Mouse (Mus musculus) heart, embryonic 13.5 days (tissue): ENCODE results near the gene Dclk2. TPM values are rescaled to one million over a fixed set of nuclear protein-coding genes. Genes with fewer than 3 reads are reported as not detected.

ENCODE experiments used
- ATAC-seq: fragments of 200-750 bp; cut with Nextera tagmentation; 2 replicates; pipeline ENCODE4 v1.8.0; 2017; ENCODE audit warnings: moderate TSS enrichment; ENCODE audit not compliant: insufficient number of reproducible peaks, low FRiP score, low TSS enrichment; ENCODE audit errors: extremely low read depth
- H3K27ac ChIP-seq: fragments of 300-500 bp; sonication (generic); replicated peaks from 2 replicates; pipeline ENCODE4 v1.5.1; 2015; ENCODE audit warnings: moderate library complexity, mild to moderate bottlenecking, inconsistent platforms
- H3K27me3 ChIP-seq: fragments of 300-500 bp; sonication (generic); replicated peaks from 2 replicates; pipeline ENCODE4 v1.6.1; 2015; ENCODE audit warnings: mild to moderate bottlenecking, inconsistent platforms
- H3K36me3 ChIP-seq: fragments of 300-500 bp; sonication (generic); 2 replicates; pipeline ENCODE4 v1.6.1; 2015; ENCODE audit warnings: mild to moderate bottlenecking, inconsistent platforms
- H3K4me1 ChIP-seq: fragments of 300-500 bp; sonication (generic); 2 replicates; pipeline ENCODE4 v1.6.1; 2015; ENCODE audit warnings: inconsistent platforms
- H3K4me2 ChIP-seq: fragments of 300-500 bp; sonication (generic); 2 replicates; pipeline ENCODE4 v1.6.1; 2015; ENCODE audit warnings: inconsistent platforms, mild to moderate bottlenecking, moderate library complexity
- H3K4me3 ChIP-seq: fragments of 300-500 bp; sonication (generic); 2 replicates; pipeline ENCODE4 v1.5.1; 2015; ENCODE audit warnings: moderate library complexity, mild to moderate bottlenecking, inconsistent platforms
- H3K9ac ChIP-seq: fragments of 300-500 bp; sonication (generic); 2 replicates; pipeline ENCODE4 v1.6.1; 2015; ENCODE audit warnings: inconsistent platforms, mild to moderate bottlenecking, moderate library complexity
- H3K9me3 ChIP-seq: fragments of 300-500 bp; sonication (generic); 2 replicates; pipeline ENCODE4 v1.6.1; 2016; ENCODE audit warnings: inconsistent platforms
- WGBS: fragments of 180-500 bp; shearing (Covaris S2); methylation state at CpG from one replicate; pipeline ENCODE4 v1.1.7; 2015; ENCODE audit warnings: mixed read lengths; 5-methylcytosine and 5-hydroxymethylcytosine counted together
- polyA plus RNA-seq: library from polyadenylated mRNA; unstranded; fragments of >200 nt; fragmentation: Nextera tagmentation; extraction: Ambion mirVana; gene quantifications from 2 replicates; pipeline ENCODE4 v1.2.1, GENCODE M21; 2015

Gene Dclk2
- polyA plus RNA-seq, 1 experiment from 2014 or later: 3.6 TPM

DNA sequence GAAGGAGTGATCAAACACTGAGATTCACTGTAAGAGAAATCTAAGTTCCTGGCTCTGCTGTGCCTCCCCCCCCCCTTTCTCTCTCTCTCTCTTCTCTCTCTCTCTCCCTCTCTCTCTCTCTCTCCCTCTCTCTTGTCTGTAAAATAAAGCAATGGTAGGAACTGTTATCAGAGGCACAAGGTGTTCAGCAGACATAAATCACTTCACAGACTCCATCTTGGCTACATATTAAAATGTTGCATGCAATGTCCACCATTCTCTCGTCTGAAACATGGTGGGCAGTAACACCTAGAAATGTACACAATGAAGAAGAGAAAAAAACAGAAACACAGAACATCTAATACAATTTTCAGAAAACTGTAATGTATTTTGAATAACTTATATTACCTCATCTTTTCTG is 161.3 kb downstream of the Dclk2 start:
- Histone ChIP-seq H3K4me2 (no peak overlapping the region), H3K36me3 (no peaks in the 10 kb centered on the region), H3K27me3 (no peaks in the 10 kb centered on the region), H3K27ac (no peak overlapping the region), H3K9me3 (no peaks in the 10 kb centered on the region), H3K4me1 (0 out of 2 replicates have a peak, but pooled peaks cover 3% of the 10 kb centered on the region), H3K4me3 (no peak overlapping the region), H3K9ac (no peak overlapping the region)
- ATAC-seq: no peak
- 63% methylated on average over 1 of the region's 1 CpGs for WGBS

- peak overlapping the region; percentile 29 for H3K4me2 ChIP-seq
- H3K27ac ChIP-seq: no peak overlapping the region
- no peaks in the 10 kb centered on the region for H3K9me3 ChIP-seq
- no peaks in the 10 kb centered on the region for H3K27me3 ChIP-seq
- no peak overlapping the region for H3K9ac ChIP-seq
- 0 out of 2 replicates have a peak, but pooled peaks cover 3% of the 10 kb centered on the region for H3K4me1 ChIP-seq
- no peak overlapping the region for H3K4me3 ChIP-seq
- ATAC-seq: no peak
- 57% methylated on average over 6 of the region's 6 CpGs for WGBS
- H3K36me3 ChIP-seq: no peaks in the 10 kb centered on the region
Measured at GRCm38 (mm10) chr3:86758727-86759126, 161.9 kb downstream of the Dclk2 start.

DNA sequence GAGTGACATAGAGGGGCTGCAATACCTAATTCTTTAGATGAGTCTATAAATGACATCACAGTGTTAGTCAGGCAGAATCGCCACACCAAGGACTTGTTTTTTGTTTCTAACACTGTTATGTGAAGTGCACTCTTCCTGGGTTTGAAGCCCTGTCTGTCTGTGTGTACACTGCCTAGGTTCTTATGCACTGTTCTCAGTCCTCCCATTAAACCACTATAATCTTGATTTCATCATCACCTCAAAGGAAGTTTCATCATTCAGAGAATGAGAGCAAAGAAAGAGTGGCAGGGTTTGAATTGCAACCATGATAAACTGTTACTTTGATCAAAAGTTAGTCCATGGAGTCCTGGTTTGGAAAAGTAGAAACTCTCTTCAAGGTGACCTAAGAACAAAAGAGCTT is 164.1 kb downstream of the Dclk2 start:
- Histone ChIP-seq H3K9ac (no peak overlapping the region), H3K27ac (no peak overlapping the region), H3K36me3 (no peaks in the 10 kb centered on the region), H3K4me1 (0 out of 2 replicates have a peak, but pooled peaks cover 3% of the 10 kb centered on the region), H3K9me3 (no peaks in the 10 kb centered on the region), H3K27me3 (no peaks in the 10 kb centered on the region), H3K4me3 (no peak overlapping the region), H3K4me2 (no peak overlapping the region)
- no peak for ATAC-seq
- 82% methylated on average over 1 of the region's 1 CpGs for WGBS

DNA sequence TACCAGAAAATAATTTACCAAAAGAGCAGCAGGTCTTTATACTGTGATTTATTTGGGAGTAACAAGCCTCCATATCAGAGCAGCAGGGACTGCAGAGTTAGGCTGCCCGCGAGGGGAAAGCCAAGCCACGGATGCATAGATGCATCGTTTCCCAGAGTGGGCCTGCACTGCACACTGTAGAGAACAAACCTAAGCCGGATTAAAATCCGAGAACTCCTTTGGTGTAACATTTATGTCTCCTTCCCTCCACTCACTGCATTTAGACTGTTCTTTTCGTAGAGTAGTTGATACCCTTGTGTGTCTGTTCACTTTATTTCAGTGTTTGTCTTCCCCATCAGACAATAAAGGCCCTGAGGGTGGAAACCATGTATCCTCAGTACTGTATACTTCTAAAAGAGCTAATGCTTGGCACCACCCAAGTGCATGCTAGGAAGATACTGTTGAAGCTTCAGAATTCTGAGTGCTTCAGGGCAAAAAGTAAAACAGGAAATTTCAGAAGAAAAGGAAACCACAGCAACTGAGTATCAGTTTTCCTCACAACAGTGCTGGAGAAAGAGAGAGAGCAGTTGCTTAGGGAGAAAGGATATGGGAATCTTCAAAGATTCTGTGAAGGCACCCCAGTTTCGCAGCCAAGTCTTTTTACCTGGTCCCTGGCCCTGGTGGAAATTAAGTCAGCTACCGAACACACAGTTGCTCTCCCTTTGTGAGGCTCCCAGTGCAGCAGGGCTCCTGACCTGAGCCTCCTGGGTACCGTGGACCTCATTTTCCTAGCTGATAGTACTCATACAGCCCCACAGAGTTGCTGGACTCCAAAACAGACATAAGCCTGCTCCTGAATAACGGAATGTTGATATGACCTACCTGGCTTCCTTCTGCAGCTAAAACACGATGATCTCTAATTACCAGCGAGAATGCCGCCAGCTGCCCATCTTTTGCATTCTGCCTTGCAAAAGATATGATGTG is 165.8 kb downstream of the Dclk2 start:
- Histone ChIP-seq H3K4me1 (no peaks in the 10 kb centered on the region), H3K9me3 (no peaks in the 10 kb centered on the region), H3K27ac (no peak overlapping the region), H3K27me3 (no peaks in the 10 kb centered on the region), H3K9ac (no peak overlapping the region), H3K36me3 (no peaks in the 10 kb centered on the region), H3K4me3 (no peak overlapping the region), H3K4me2 (no peak overlapping the region)
- ATAC-seq: no peak
- 76% methylated on average over 14 of the region's 14 CpGs for WGBS

DNA sequence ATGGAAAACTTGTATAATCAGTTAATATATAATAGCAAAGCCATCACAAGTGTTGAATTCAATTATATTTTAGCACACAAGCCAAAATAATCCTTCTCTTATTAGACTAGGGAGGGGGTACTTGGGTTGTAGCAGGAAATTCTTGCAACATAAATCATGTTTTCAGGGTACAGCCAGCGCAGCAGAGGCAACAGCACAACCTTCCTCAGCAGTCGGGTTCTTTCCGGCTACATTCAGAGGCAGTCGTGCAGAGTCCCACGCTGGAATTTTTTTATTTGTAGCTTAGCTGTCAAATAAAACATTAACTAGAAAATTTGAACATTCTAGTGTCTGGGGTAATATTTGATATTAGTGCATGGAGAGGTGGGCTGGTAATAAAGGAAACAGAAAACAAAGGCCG is 166.5 kb downstream of the Dclk2 start:
- Histone ChIP-seq H3K36me3 (no peaks in the 10 kb centered on the region), H3K27me3 (no peaks in the 10 kb centered on the region), H3K4me3 (no peak overlapping the region), H3K9ac (no peak overlapping the region), H3K27ac (no peak overlapping the region), H3K9me3 (no peaks in the 10 kb centered on the region), H3K4me2 (no peak overlapping the region), H3K4me1 (no peaks in the 10 kb centered on the region)
- ATAC-seq: no peak
- 70% methylated on average over 6 of the region's 6 CpGs for WGBS

- 57% methylated on average over 7 of the region's 7 CpGs for WGBS
- no peak overlapping the region for H3K4me3 ChIP-seq
Measured at GRCm38 (mm10) chr3:86750652-86751051, 170.0 kb downstream of the Dclk2 start.

GRCm38 (mm10) chr3:86745769-86746512 is 174.7 kb downstream of the Dclk2 start:
- 69% methylated on average over 10 of the region's 10 CpGs for WGBS
- no peak overlapping the region for H3K9ac ChIP-seq

More at GRCm38 (mm10) chr3:86750652-86751051, 170.0 kb downstream of the Dclk2 start:
- Histone ChIP-seq H3K27ac (no peak overlapping the region), H3K4me1 (no peaks in the 10 kb centered on the region), H3K9ac (no peak overlapping the region), H3K36me3 (no peaks in the 10 kb centered on the region), H3K4me2 (no peak overlapping the region), H3K9me3 (no peaks in the 10 kb centered on the region), H3K27me3 (no peaks in the 10 kb centered on the region)
- ATAC-seq: no peak

GRCm38 (mm10) chr3:86745348-86745747 is 175.3 kb downstream of the Dclk2 start:
- no peaks in the 10 kb centered on the region for H3K9me3 ChIP-seq
- no peak overlapping the region for H3K9ac ChIP-seq
- no peaks in the 10 kb centered on the region for H3K4me1 ChIP-seq
- no peak overlapping the region for H3K27ac ChIP-seq
- H3K4me3 ChIP-seq: no peak overlapping the region
- H3K4me2 ChIP-seq: no peak overlapping the region
- 83% methylated on average over 4 of the region's 4 CpGs for WGBS
- no peaks in the 10 kb centered on the region for H3K36me3 ChIP-seq
- H3K27me3 ChIP-seq: no peaks in the 10 kb centered on the region
- no peak for ATAC-seq

More at GRCm38 (mm10) chr3:86745769-86746512, 174.7 kb downstream of the Dclk2 start:
- H3K36me3 ChIP-seq: no peaks in the 10 kb centered on the region
- no peak for ATAC-seq
- no peak overlapping the region for H3K4me3 ChIP-seq
- H3K4me2 ChIP-seq: no peak overlapping the region
- no peaks in the 10 kb centered on the region for H3K27me3 ChIP-seq
- no peak overlapping the region for H3K27ac ChIP-seq
- no peaks in the 10 kb centered on the region for H3K9me3 ChIP-seq
- no peaks in the 10 kb centered on the region for H3K4me1 ChIP-seq

GRCm38 (mm10) chr3:86739745-86740144 is 180.9 kb downstream of the Dclk2 start:
- no peak for ATAC-seq
- no peaks in the 10 kb centered on the region for H3K9me3 ChIP-seq
- no peak overlapping the region for H3K4me2 ChIP-seq
- no peak overlapping the region for H3K4me3 ChIP-seq
- no peaks in the 10 kb centered on the region for H3K36me3 ChIP-seq
- 87% methylated on average over 4 of the region's 4 CpGs for WGBS
- no peaks in the 10 kb centered on the region for H3K4me1 ChIP-seq
- H3K27ac ChIP-seq: no peak overlapping the region
- H3K9ac ChIP-seq: no peak overlapping the region
- H3K27me3 ChIP-seq: no peaks in the 10 kb centered on the region

GRCm38 (mm10) chr3:86738831-86739230 is 181.8 kb downstream of the Dclk2 start:
- 74% methylated on average over 3 of the region's 3 CpGs for WGBS
- ATAC-seq: no peak
- H3K36me3 ChIP-seq: no peaks in the 10 kb centered on the region

More at GRCm38 (mm10) chr3:86738831-86739230, 181.8 kb downstream of the Dclk2 start:
- Histone ChIP-seq H3K9me3 (no peaks in the 10 kb centered on the region), H3K4me3 (no peak overlapping the region), H3K27me3 (no peaks in the 10 kb centered on the region), H3K9ac (no peak overlapping the region), H3K4me1 (no peaks in the 10 kb centered on the region), H3K27ac (no peak overlapping the region), H3K4me2 (no peak overlapping the region)
